Mouse (Mus musculus): Measurements from ENCODE around the gene Rabep2.
"Not testable (repeated sequence)": the region's sequence is repeated elsewhere in the genome, so short reads cannot be mapped to it uniquely, and the experiment has no call there.

The Rabep2 gene

GRCm38 (mm10) chr7:126465246-126466030, 36.9 kb downstream of the Rabep2 start:
- no peak for DNase-seq

GRCm38 (mm10) chr7:126466116-126466515, 37.6 kb downstream of the Rabep2 start:
- no peak for DNase-seq

GRCm38 (mm10) chr7:126466707-126467106, 38.1 kb downstream of the Rabep2 start:
- no peak for DNase-seq

GRCm38 (mm10) chr7:126467271-126467670, 38.7 kb downstream of the Rabep2 start:
- no peak for DNase-seq

GRCm38 (mm10) chr7:126467834-126468627, 39.5 kb downstream of the Rabep2 start:
- DNase-seq = no peak

- DNase-seq = no peak
These were observed 41.5 kb downstream of the Rabep2 start for GRCm38 (mm10) chr7:126470077-126470476.

GRCm38 (mm10) chr7:126471361-126471760, 42.8 kb downstream of the Rabep2 start:
- DNase-seq = no peak

- DNase-seq = no peak
These were observed 43.3 kb downstream of the Rabep2 start for GRCm38 (mm10) chr7:126471853-126472252.

- DNase-seq = no peak
These were observed 43.7 kb downstream of the Rabep2 start for GRCm38 (mm10) chr7:126472306-126472705.

- no peak for DNase-seq
These were observed 44.2 kb downstream of the Rabep2 start for GRCm38 (mm10) chr7:126472713-126473112.

GRCm38 (mm10) chr7:126473470-126474086, 45.0 kb downstream of the Rabep2 start:
- no peak for DNase-seq

- peak; percentile 25 for DNase-seq
These were observed 46.0 kb downstream of the Rabep2 start for GRCm38 (mm10) chr7:126474486-126474955.

- peak; percentile 91 for DNase-seq
These were observed 46.5 kb downstream of the Rabep2 start, which contains the start of gene Sh2b1 for GRCm38 (mm10) chr7:126474993-126475581. Gene Sh2b1, minus strand, starts transcription at chr7:126475424.

GRCm38 (mm10) chr7:126481699-126482098, 53.1 kb downstream of the Rabep2 start:
- no peak for DNase-seq

- peak; percentile 94 for DNase-seq
These were observed 53.9 kb downstream of the Rabep2 start for GRCm38 (mm10) chr7:126482392-126482871.

GRCm38 (mm10) chr7:126487052-126487483, 58.5 kb downstream of the Rabep2 start, which contains the start of gene Tufm:
Gene Tufm, plus strand, starts transcription at chr7:126487361.
- DNase-seq = peak; percentile 98

GRCm38 (mm10) chr7:126487617-126488385, 59.2 kb downstream of the Rabep2 start:
- DNase-seq = not testable (repeated sequence)

- no peak for DNase-seq
These were observed 62.4 kb downstream of the Rabep2 start for GRCm38 (mm10) chr7:126491005-126491404.

- DNase-seq = no peak
These were observed 63.4 kb downstream of the Rabep2 start for GRCm38 (mm10) chr7:126491973-126492372.

- DNase-seq = no peak
These were observed 65.6 kb downstream of the Rabep2 start for GRCm38 (mm10) chr7:126494120-126494519.

- no peak for DNase-seq
These were observed 67.9 kb downstream of the Rabep2 start for GRCm38 (mm10) chr7:126496475-126496874.

- no peak for DNase-seq
These were observed 69.4 kb downstream of the Rabep2 start for GRCm38 (mm10) chr7:126497966-126498365.

All from kidney, adult 11 months (tissue).